Mouse (Mus musculus) G1E-ER4 (cell line): ENCODE results near the gene Itgae. TPM values are rescaled to one million over a fixed set of nuclear protein-coding genes. Genes with fewer than 3 reads are reported as not detected.

Experiments
- GATA1 ChIP-seq: IDR thresholded peaks from one replicate; pipeline ENCODE4 v1.8.0; 2012; ENCODE audit warnings: low read length, inconsistent platforms
- polyA plus RNA-seq: library from polyadenylated mRNA; stranded (reverse); fragments of >175 nt; gene quantifications from 2 replicates; pipeline ENCODE4 v1.2.3, GENCODE M21; 2012

The Itgae gene
- 0.03 TPM in 2 replicates for polyA plus RNA-seq

DNA sequence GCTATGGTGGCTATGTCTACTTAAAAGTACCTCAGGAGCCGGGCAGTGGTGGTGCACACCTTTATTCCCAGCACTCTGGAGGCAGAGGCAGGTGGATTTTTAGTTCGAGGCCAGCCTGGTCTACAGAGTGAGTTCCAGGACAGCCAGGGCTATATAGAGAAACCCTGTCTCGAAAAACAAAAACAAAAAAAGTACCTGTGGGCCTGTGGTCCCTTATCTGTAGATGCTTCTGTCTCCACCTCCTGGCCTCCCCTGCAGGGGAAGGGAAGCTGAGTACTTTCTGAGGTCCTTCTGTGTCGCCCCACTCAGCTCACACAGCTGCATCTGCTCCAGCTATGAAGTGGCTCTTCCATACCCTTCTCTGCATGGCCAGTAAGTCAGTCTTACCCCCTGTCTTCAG is at the start of gene Itgae:
Gene Itgae (plus strand): TSS at position 301 of the 400 bp plus-strand sequence.
- TF ChIP-seq GATA1: no peak

DNA sequence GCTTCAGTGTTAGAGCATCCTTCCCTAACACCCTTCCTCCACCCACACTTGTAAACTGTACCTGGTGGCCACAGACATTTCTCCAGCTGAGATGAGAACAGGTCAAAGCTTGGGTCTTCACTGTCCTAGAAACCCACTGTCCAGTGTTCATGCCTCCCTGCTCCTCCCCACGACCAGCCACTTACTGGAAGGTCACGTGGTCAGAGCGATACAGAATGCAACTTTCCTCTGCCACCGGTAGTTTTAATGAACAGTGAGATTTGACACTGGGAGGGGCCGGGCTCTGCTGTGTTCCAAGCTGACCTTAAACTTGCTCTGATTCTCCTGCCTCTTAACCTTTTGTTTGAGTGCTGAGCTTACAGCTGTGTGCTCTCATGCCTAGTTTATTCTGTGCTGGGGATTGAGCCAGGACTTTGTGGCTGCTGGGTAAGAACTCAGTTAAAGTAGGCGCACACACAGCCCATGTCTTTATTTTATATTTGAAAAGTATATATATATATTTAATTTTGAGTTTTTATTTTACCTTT is 46.1 kb upstream of the Itgae start:
- TF ChIP-seq GATA1: no peak

GRCm38 (mm10) chr11:73044789-73045188 is 45.6 kb upstream of the Itgae start:
- TF ChIP-seq GATA1: no peak

DNA sequence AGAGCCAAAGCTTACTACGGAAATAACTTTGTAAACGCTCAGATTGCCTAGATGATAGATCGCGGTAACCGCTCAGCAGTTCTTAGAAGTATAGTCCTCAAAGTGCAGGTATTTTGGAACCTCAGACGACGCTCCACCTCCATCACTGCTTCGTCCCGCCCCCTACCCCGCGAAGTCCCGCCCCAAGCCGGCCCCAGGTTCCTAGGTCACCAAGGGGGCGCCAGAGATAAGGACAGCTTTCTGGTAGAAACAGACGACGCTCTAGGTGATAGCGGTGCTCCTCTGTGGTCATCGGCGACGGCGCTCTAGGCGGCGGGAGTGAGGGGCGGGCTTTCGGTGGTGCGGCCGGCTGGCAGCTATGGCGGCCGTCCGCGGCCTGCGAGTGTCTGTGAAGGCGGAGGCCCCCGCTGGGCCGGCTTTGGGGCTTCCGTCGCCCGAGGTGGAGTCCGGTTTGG is 42.8 kb upstream of the Itgae start, which contains the start of gene Ncbp3:
Gene Ncbp3 (plus strand): TSS at position 242 of the 455 bp plus-strand sequence.
- TF ChIP-seq GATA1: no peak

DNA sequence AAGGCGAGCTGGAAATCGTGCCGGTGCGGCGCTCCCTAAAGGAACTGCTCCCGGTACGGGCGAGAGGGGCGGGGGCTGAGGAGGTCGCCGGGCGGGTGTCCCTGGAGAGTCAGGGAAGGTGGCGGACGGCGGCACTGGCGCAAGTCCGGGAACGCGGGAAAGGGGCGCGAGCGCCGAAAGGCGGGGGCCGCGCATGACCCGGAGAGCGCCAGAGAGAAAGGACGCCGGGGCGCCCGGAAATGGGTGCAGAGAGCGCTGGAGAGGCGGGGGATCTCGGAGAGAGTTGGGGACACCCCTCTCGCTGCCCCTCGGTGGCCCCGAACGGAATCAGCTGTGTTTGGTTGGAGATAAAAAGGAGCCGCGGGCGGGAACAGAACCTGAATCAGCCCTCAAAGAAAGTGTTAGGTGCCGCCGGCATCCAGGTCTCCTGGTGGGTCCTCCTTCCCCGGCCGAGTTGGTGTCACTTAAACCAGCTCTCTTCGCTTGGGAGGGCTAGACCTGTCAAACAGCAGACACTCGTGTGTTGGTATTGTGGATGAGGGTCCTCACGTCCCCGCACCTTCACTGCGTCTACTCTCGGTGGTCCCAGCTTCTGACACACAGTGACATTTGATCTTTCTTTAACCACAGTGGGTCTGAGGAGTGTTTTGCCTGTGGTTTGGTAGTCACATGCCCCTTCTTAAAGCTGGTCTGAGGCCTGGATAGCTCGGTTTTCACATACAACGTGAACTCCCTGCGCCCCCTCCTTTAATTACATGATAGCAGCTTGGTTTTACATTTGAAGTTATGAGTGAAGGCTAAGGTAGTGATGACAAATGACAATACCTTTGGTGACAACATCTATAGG is 42.1 kb upstream of the Itgae start:
- no peak for TF ChIP-seq GATA1

DNA sequence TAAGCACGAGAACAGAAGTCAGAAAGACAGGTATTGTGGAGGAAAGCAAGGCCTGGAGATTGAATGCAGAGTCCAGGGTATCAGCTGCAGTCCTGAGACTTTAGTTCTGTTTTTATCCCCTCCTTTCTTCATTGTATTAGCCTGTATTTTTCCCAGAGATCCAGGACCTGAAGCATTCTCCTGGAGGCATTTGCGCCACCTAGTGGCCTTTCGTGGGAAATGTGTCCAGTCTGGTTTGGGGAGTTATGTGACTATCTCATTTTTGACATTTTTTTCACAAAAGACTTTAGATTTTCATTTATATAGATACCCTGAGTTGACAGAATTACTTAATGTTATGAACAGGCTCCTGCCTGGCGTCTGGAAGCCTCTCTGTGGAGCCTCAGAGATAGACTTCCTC is 41.0 kb upstream of the Itgae start:
- TF ChIP-seq GATA1: no peak

DNA sequence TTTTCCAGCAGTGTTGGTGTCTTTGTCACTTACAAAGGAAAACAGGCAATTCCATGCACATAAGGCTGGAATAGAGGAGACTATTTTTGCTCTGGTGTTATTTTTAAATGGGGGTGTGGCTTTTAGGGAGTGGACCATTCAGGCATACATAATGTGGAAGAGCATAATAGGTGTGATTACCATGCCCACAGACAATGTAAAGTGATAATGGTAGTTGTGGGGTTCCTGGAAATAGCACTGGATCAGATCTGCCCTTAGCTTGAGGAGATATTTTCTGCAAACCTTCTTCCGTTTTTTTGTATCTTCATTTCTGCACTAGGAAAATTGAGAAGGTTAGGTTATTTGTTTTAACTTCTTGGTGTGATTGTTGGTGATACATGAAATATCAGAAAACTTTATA is 37.6 kb upstream of the Itgae start:
- TF ChIP-seq GATA1: peak; percentile 36

GRCm38 (mm10) chr11:73057701-73058100 is 32.7 kb upstream of the Itgae start:
- no peak for TF ChIP-seq GATA1

- no peak for TF ChIP-seq GATA1
Observed at GRCm38 (mm10) chr11:73059630-73060029, 30.8 kb upstream of the Itgae start.

DNA sequence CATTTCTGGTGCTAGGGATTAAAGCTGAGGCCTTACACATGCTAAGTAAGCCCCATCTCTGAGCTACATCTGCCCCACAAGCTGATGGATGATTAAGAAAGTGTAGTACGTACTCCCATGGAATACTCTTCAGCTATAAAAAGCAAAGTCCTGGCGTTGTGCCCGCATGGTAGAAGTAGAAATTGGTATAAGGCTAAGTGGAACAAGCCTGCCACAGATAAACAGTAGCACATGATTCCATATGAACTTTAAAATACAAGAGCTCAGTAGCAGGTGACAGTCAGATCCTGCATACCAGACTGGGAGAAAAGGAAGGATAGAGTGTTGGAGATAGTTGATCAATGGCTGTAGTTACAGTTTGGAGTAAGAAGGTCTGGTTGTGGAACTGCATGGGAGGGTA is 29.0 kb upstream of the Itgae start:
- TF ChIP-seq GATA1: no peak

GRCm38 (mm10) chr11:73071839-73072238 is 18.5 kb upstream of the Itgae start:
- TF ChIP-seq GATA1: no peak

DNA sequence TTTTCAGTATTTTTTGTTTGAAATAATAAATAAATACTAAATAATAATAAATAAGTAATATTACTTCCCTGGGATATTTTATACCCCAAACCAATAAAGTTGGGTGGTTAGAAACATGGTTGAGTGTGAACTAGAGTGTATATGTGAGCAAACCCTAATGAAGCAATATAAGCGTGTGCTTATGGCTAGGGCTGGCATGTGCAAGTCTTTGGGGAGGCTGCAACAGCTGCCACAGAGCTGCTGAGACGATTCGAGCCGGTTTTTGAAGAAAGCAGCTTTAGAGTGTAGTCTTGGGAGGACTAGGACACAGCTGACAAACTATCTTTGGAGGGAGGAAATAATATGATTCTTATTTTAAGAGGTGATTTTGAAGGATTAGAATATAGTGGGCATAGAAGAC is 14.1 kb upstream of the Itgae start:
- no peak for TF ChIP-seq GATA1

- no peak for TF ChIP-seq GATA1
Observed at GRCm38 (mm10) chr11:73076733-73077132, 13.7 kb upstream of the Itgae start.

GRCm38 (mm10) chr11:73077211-73077720 is 13.1 kb upstream of the Itgae start:
- no peak for TF ChIP-seq GATA1

DNA sequence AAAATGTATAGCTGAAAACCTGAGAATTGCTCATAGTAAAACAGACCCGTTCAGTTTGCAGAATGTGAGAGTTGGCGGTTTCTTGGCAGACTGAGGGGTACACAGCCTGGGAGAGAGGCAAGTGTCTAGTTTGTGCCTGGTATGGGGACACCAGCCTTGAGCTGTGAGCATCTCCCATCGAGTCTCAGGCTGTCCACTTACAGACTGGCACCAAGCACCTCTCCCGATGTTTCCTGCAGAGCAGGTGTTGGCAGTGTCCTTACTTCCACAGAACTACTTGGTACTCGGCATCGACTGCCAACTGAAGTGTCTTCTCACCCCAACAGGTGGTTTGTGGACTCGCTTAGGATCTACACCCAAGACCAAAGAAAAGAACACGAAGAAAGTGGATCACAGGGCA is 11.8 kb upstream of the Itgae start:
- no peak for TF ChIP-seq GATA1

- TF ChIP-seq GATA1: no peak
Observed at GRCm38 (mm10) chr11:73080306-73080705, 10.1 kb upstream of the Itgae start.

GRCm38 (mm10) chr11:73084303-73084702 is 6.1 kb upstream of the Itgae start:
- TF ChIP-seq GATA1: no peak
